Mouse (Mus musculus): ENCODE results near the gene Zbed6.
"Not testable (repeated sequence)": the region's sequence is repeated elsewhere in the genome, so short reads cannot be mapped to it uniquely, and the experiment has no call there.

Zbed6 gene

GRCm38 (mm10) chr1:133660466-133661202 lies at the start of gene Zbed6:
Gene Zbed6, minus strand, starts transcription at chr1:133660885.
- DNase-seq (ENCODE audit: low spot score), result peak; percentile 84

GRCm38 (mm10) chr1:133709292-133709691 lies 48.6 kb upstream of the Zbed6 start:
- no peak for DNase-seq (ENCODE audit: low spot score)

GRCm38 (mm10) chr1:133701824-133702223 lies 41.1 kb upstream of the Zbed6 start:
- peak; percentile 41 for DNase-seq (ENCODE audit: low spot score)

- DNase-seq (ENCODE audit: low spot score), result no peak
These were observed 37.4 kb upstream of the Zbed6 start for GRCm38 (mm10) chr1:133697935-133698620.

- no peak for DNase-seq (ENCODE audit: low spot score)
These were observed 35.2 kb upstream of the Zbed6 start for GRCm38 (mm10) chr1:133695901-133696300.

- no peak for DNase-seq (ENCODE audit: low spot score)
These were observed 34.2 kb upstream of the Zbed6 start for GRCm38 (mm10) chr1:133694876-133695275.

- no peak for DNase-seq (ENCODE audit: low spot score)
These were observed 33.6 kb upstream of the Zbed6 start for GRCm38 (mm10) chr1:133694301-133694700.

GRCm38 (mm10) chr1:133693536-133694114 lies 32.9 kb upstream of the Zbed6 start:
- no peak for DNase-seq (ENCODE audit: low spot score)

GRCm38 (mm10) chr1:133692195-133692594 lies 31.5 kb upstream of the Zbed6 start:
- DNase-seq (ENCODE audit: low spot score), result no peak

- no peak for DNase-seq (ENCODE audit: low spot score)
These were observed 30.4 kb upstream of the Zbed6 start for GRCm38 (mm10) chr1:133691046-133691445.

- no peak for DNase-seq (ENCODE audit: low spot score)
These were observed 29.2 kb upstream of the Zbed6 start, which contains the start of gene Lax1 for GRCm38 (mm10) chr1:133689897-133690296. Gene Lax1, minus strand, starts transcription at chr1:133690108.

GRCm38 (mm10) chr1:133688301-133688700 lies 27.6 kb upstream of the Zbed6 start:
- DNase-seq (ENCODE audit: low spot score), result no peak

- peak; percentile 94 for DNase-seq (ENCODE audit: low spot score)
These were observed 25.2 kb upstream of the Zbed6 start for GRCm38 (mm10) chr1:133685749-133686519.

GRCm38 (mm10) chr1:133671801-133672200 lies 11.1 kb upstream of the Zbed6 start:
- no peak for DNase-seq (ENCODE audit: low spot score)

- DNase-seq (ENCODE audit: low spot score), result no peak
These were observed 10.6 kb upstream of the Zbed6 start for GRCm38 (mm10) chr1:133671266-133671665.

- DNase-seq (ENCODE audit: low spot score), result no peak
These were observed 10.1 kb upstream of the Zbed6 start for GRCm38 (mm10) chr1:133670776-133671175.

GRCm38 (mm10) chr1:133670190-133670589 lies 9.5 kb upstream of the Zbed6 start:
- DNase-seq (ENCODE audit: low spot score), result no peak

GRCm38 (mm10) chr1:133668618-133669017 lies 7.9 kb upstream of the Zbed6 start:
- no peak for DNase-seq (ENCODE audit: low spot score)

- DNase-seq (ENCODE audit: low spot score), result no peak
These were observed 7.0 kb upstream of the Zbed6 start for GRCm38 (mm10) chr1:133667721-133668120.

GRCm38 (mm10) chr1:133665713-133666112 lies 5.0 kb upstream of the Zbed6 start:
- not testable (repeated sequence) for DNase-seq (ENCODE audit: low spot score)

GRCm38 (mm10) chr1:133664203-133664970 lies 3.7 kb upstream of the Zbed6 start:
- DNase-seq (ENCODE audit: low spot score), result no peak

All from adipocyte (in vitro differentiated cells).